Mouse (Mus musculus) hindbrain, postnatal 0 days (tissue): ENCODE results near the gene Chac1. TPM values are rescaled to one million over a fixed set of nuclear protein-coding genes. Genes with fewer than 3 reads are reported as not detected.

Source experiments
- ATAC-seq: fragments of 200-750 bp; cut with Nextera tagmentation; 2 replicates; pipeline ENCODE4 v1.8.0; 2017; ENCODE audit warnings: mild to moderate bottlenecking, moderate TSS enrichment, moderate library complexity
- DNase-seq: peaks from one replicate; pipeline ENCODE4 v3.0.0-alpha.2; 2015; ENCODE audit warnings: low spot score
- H3K27ac ChIP-seq: fragments of 300-500 bp; sonication (generic); 2 replicates; pipeline ENCODE4 v1.5.1; 2014; ENCODE audit warnings: mild to moderate bottlenecking
- H3K27me3 ChIP-seq: fragments of 300-500 bp; sonication (generic); 2 replicates; pipeline ENCODE4 v1.6.1; 2014; ENCODE audit warnings: low read length, mixed read lengths; ENCODE audit not compliant: insufficient read depth
- H3K36me3 ChIP-seq: fragments of 300-500 bp; sonication (generic); 2 replicates; pipeline ENCODE4 v1.6.1; 2014; ENCODE audit warnings: low read length, mixed read lengths; ENCODE audit not compliant: insufficient read depth
- H3K4me1 ChIP-seq: fragments of 300-500 bp; sonication (generic); 2 replicates; pipeline ENCODE4 v1.6.1; 2014; ENCODE audit warnings: antibody characterized with exemption, low read length, mixed read lengths; ENCODE audit not compliant: insufficient read depth
- H3K4me2 ChIP-seq: fragments of 300-500 bp; sonication (generic); 2 replicates; pipeline ENCODE4 v1.6.1; 2014; ENCODE audit warnings: low read depth, mild to moderate bottlenecking, low read length, moderate library complexity, mixed read lengths
- H3K4me3 ChIP-seq: fragments of 300-500 bp; sonication (generic); 2 replicates; pipeline ENCODE4 v1.5.1; 2014; ENCODE audit warnings: low read length
- H3K9ac ChIP-seq: fragments of 300-500 bp; sonication (generic); replicated peaks from 2 replicates; pipeline ENCODE4 v1.6.1; 2014; ENCODE audit warnings: mild to moderate bottlenecking, low read length, moderate library complexity, mixed read lengths
- H3K9me3 ChIP-seq: fragments of 300-500 bp; sonication (generic); 2 replicates; pipeline ENCODE4 v1.6.1; 2016; ENCODE audit warnings: low read length, mixed read lengths
- CTCF ChIP-seq: IDR thresholded peaks from 2 replicates; pipeline ENCODE4 v1.5.1; 2016; ENCODE audit warnings: antibody characterized with exemption, control low read depth, low read depth
- WGBS: fragments of 180-500 bp; shearing (Covaris S2); extraction: QIAGEN DNeasy Blood & Tissue Kit; methylation state at CpG from one replicate; pipeline ENCODE4 v1.1.7; 2014; 5-methylcytosine and 5-hydroxymethylcytosine counted together
- polyA plus RNA-seq: library from polyadenylated mRNA; unstranded; fragments of >200 nt; fragmentation: Nextera tagmentation; extraction: Ambion mirVana; gene quantifications from 2 replicates; pipeline ENCODE4 v1.2.1, GENCODE M21; 2015
- total RNA-seq: library from RNA; depleted of rRNA; stranded (reverse); fragments of >200 nt; gene quantifications from 2 replicates; pipeline ENCODE4 v1.2.3, GENCODE M21; 2014

The Chac1 gene
- total and polyA plus RNA-seq, 2 experiments from 2014 or later, result 12.6 to 22.6 TPM

GRCm38 (mm10) chr2:119323866-119324575, 27.0 kb upstream of the Chac1 start:
- DNase-seq, result no peak
- peaks cover 29% of the 10 kb centered on the region for H3K4me1 ChIP-seq
- H3K4me3 ChIP-seq, result no peak overlapping the region
- H3K27me3 ChIP-seq, result peaks cover 44% of the 10 kb centered on the region
- WGBS, result 4% methylated on average over 32 of the region's 32 CpGs
- peak overlapping the region; percentile 98 for H3K4me2 ChIP-seq
- no peak overlapping the region for H3K9ac ChIP-seq
- ATAC-seq, result no peak
- TF ChIP-seq CTCF, result no peak
- H3K27ac ChIP-seq, result no peak overlapping the region
- H3K36me3 ChIP-seq, result no peaks in the 10 kb centered on the region
- no peaks in the 10 kb centered on the region for H3K9me3 ChIP-seq

- H3K27ac ChIP-seq, result no peak overlapping the region
- no peak for TF ChIP-seq CTCF
- ATAC-seq, result no peak
- H3K27me3 ChIP-seq, result peaks cover 44% of the 10 kb centered on the region
- no peaks in the 10 kb centered on the region for H3K9me3 ChIP-seq
- H3K4me3 ChIP-seq, result peak overlapping the region; percentile 55
- WGBS, result 1% methylated on average over 32 of the region's 32 CpGs
- no peak overlapping the region for H3K9ac ChIP-seq
- peak overlapping the region; percentile 98 for H3K4me2 ChIP-seq
- no peak for DNase-seq
- H3K4me1 ChIP-seq, result peaks cover 32% of the 10 kb centered on the region
- no peaks in the 10 kb centered on the region for H3K36me3 ChIP-seq
Observed at GRCm38 (mm10) chr2:119324576-119325318, 26.3 kb upstream of the Chac1 start.

- WGBS, result under 1% methylated on average over 33 of the region's 33 CpGs
- peak; percentile 47 for DNase-seq
Observed at GRCm38 (mm10) chr2:119325568-119326143, 25.4 kb upstream of the Chac1 start, which contains the start of gene Dll4. Gene Dll4 (plus strand): TSS chr2:119325784.

GRCm38 (mm10) chr2:119326161-119327101, 24.6 kb upstream of the Chac1 start:
- peak overlapping the region; percentile 46 for H3K9ac ChIP-seq
- H3K4me1 ChIP-seq, result peaks cover 32% of the 10 kb centered on the region
- peaks cover 37% of the 10 kb centered on the region for H3K27me3 ChIP-seq
- peak; percentile 30 for ATAC-seq
- peak overlapping the region; percentile 55 for H3K4me3 ChIP-seq
- no peak for DNase-seq
- no peaks in the 10 kb centered on the region for H3K36me3 ChIP-seq
- H3K4me2 ChIP-seq, result peak overlapping the region; percentile 98
- WGBS, result under 1% methylated on average over 57 of the region's 61 CpGs
- no peak overlapping the region for H3K27ac ChIP-seq
- no peaks in the 10 kb centered on the region for H3K9me3 ChIP-seq
- TF ChIP-seq CTCF, result no peak

More at GRCm38 (mm10) chr2:119325568-119326143, 25.4 kb upstream of the Chac1 start, which contains the start of gene Dll4:
- no peaks in the 10 kb centered on the region for H3K9me3 ChIP-seq
- peak within 1 kb of the TSS; percentile 98 for H3K4me2 ChIP-seq
- H3K36me3 ChIP-seq, result no peaks in the 10 kb centered on the region
- no peak within 1 kb of the TSS for H3K27ac ChIP-seq
- H3K4me3 ChIP-seq, result peak within 1 kb of the TSS; percentile 55
- peak within 1 kb of the TSS; percentile 46 for H3K9ac ChIP-seq
- peaks cover 32% of the 10 kb centered on the region for H3K4me1 ChIP-seq
- ATAC-seq, result no peak
- peaks cover 39% of the 10 kb centered on the region for H3K27me3 ChIP-seq
- TF ChIP-seq CTCF, result no peak

GRCm38 (mm10) chr2:119327102-119327480, 23.9 kb upstream of the Chac1 start:
- Histone ChIP-seq H3K4me3 (peak overlapping the region; percentile 55), H3K27me3 (peaks cover 36% of the 10 kb centered on the region), H3K9me3 (no peaks in the 10 kb centered on the region), H3K4me2 (peak overlapping the region; percentile 98), H3K9ac (peak overlapping the region; percentile 46), H3K4me1 (peaks cover 28% of the 10 kb centered on the region), H3K36me3 (no peaks in the 10 kb centered on the region), H3K27ac (peak overlapping the region; percentile 11; the same call in 1 of the 2 replicates)
- peak; percentile 64 for TF ChIP-seq CTCF
- ATAC-seq (peak; percentile 30), DNase-seq (peak; percentile 77)
- under 1% methylated on average over 30 of the region's 30 CpGs for WGBS
